Mouse (Mus musculus) liver, embryonic 14.5 days (tissue): ENCODE data around the gene Reln. TPM values are rescaled to one million over a fixed set of nuclear protein-coding genes. Genes with fewer than 3 reads are reported as not detected.

Experiments used
- ATAC-seq: fragments of 200-750 bp; cut with Nextera tagmentation; 2 replicates; pipeline ENCODE4 v1.8.0; 2017; ENCODE audit warnings: moderate number of reproducible peaks, mild to moderate bottlenecking, moderate library complexity; ENCODE audit not compliant: insufficient read depth
- DNase-seq, 3 experiments: peaks; one replicate each; pipeline ENCODE4 v3.0.0-alpha.2; 2012 to 2013; ENCODE audit warnings: low read depth in 3 of 3, low spot score in 3 of 3
- H3K27ac ChIP-seq: fragments of 300-500 bp; sonication (generic); 2 replicates; pipeline ENCODE4 v1.5.1; 2014; ENCODE audit warnings: moderate library complexity, mild to moderate bottlenecking, control low read depth, inconsistent platforms
- H3K27me3 ChIP-seq: fragments of 300-500 bp; sonication (generic); 2 replicates; pipeline ENCODE4 v1.6.1; 2014; ENCODE audit warnings: mild to moderate bottlenecking, low read length, moderate library complexity; ENCODE audit not compliant: control insufficient read depth, insufficient read depth
- H3K36me3 ChIP-seq: fragments of 300-500 bp; sonication (generic); replicated peaks from 2 replicates; pipeline ENCODE4 v1.6.1; 2014; ENCODE audit warnings: low read depth; ENCODE audit not compliant: control insufficient read depth, insufficient read depth
- H3K4me1 ChIP-seq, 2 experiments: fragments of 200-500 bp in 1 of 2; fragments of 300-500 bp in 1 of 2; sonication (generic) in 1 of 2; replicated peaks; 2 replicates each; pipeline ENCODE4 v1.6.1; 2012 to 2014; ENCODE audit warnings: antibody characterized with exemption in 1 of 2, inconsistent platforms in 1 of 2, low read length in 1 of 2; ENCODE audit not compliant: control insufficient read depth in 2 of 2, insufficient read depth in 2 of 2
- H3K4me2 ChIP-seq: fragments of 300-500 bp; sonication (generic); 2 replicates; pipeline ENCODE4 v1.6.1; 2014; ENCODE audit warnings: low read depth, mild to moderate bottlenecking, control low read depth, moderate library complexity
- H3K4me3 ChIP-seq, 2 experiments: fragments of 200-500 bp in 1 of 2; fragments of 300-500 bp in 1 of 2; sonication (generic) in 1 of 2; 2 replicates each; pipeline ENCODE4 v1.5.1; 2012 to 2014; ENCODE audit warnings: low read depth in 2 of 2, low read length in 2 of 2, mild to moderate bottlenecking in 2 of 2, control low read depth in 1 of 2, inconsistent platforms in 1 of 2, moderate library complexity in 1 of 2; ENCODE audit not compliant: insufficient read depth in 1 of 2
- H3K9ac ChIP-seq: fragments of 300-500 bp; sonication (generic); replicated peaks from 2 replicates; pipeline ENCODE4 v1.6.1; 2014; ENCODE audit warnings: mild to moderate bottlenecking, control low read depth, moderate library complexity
- H3K9me3 ChIP-seq: fragments of 300-500 bp; sonication (generic); 2 replicates; pipeline ENCODE4 v1.6.1; 2016; ENCODE audit warnings: low read length, mixed read lengths; ENCODE audit not compliant: control insufficient read depth
- CTCF ChIP-seq: IDR thresholded peaks from 2 replicates; pipeline ENCODE4 v1.5.1; 2016; ENCODE audit warnings: antibody characterized with exemption, low read depth, control low read depth
- EP300 ChIP-seq: IDR thresholded peaks from 2 replicates; pipeline ENCODE4 v1.6.1; 2016; ENCODE audit warnings: antibody characterized with exemption, low read depth
- WGBS: fragments of 180-500 bp; shearing (Covaris S2); extraction: QIAGEN DNeasy Blood & Tissue Kit; methylation state at CpG from one replicate; pipeline ENCODE4 v1.1.7; 2014; ENCODE audit not compliant: insufficient replicate concordance; 5-methylcytosine and 5-hydroxymethylcytosine counted together
- polyA plus RNA-seq, 2 experiments: library from polyadenylated mRNA; depleted of rRNA in 1 of 2; stranded (reverse) in 1 of 2; unstranded in 1 of 2; fragments of >200 nt; fragmentation: Nextera tagmentation in 1 of 2; extraction: Ambion mirVana in 1 of 2; gene quantifications; 2 replicates each; pipeline versions ENCODE4 v1.2.1 to v1.2.3; 2012 to 2014

Gene Reln
- polyA plus RNA-seq, 2 experiments = 25.7 to 38.7 TPM

DNA sequence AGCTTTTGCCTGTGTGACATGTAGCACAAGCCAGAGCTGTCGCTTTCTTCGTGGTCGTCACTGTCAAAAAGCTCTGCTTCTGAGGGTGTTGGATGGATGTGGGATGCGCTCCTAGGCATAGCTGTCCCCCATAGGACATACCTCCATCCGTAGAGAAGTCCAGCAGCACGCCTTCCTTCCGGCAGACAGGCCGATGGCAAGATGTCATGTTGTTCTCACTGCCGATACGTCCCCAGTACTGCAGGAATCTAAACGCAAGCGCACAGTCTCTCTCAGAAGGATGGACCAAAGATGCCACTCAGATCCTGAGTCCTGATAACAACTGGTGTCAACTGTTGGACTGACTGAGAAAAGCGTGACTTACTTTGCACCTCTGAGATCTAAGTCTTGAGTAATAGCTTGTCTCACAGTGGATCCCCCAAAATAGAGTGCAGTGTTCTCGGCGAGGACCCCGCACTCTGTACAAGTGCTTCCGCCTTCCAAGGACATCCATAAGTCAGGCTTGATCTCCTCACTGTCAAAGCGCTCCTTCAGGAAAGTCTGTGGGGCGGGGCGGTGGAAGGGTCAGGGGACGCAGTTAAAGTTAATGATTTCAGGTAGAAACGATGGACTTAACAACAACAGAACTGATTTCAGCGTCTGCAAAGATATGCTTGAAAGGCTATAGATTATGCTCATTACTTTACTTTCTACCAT is 431.5 kb downstream of the Reln start:
- Histone ChIP-seq H3K27me3 (no peaks in the 10 kb centered on the region), H3K4me2 (no peak overlapping the region), H3K9ac (no peak overlapping the region), H3K27ac (no peak overlapping the region), H3K36me3 (no peaks in the 10 kb centered on the region), H3K4me3 (no peak overlapping the region), H3K4me1 (no peaks in the 10 kb centered on the region), H3K9me3 (no peaks in the 10 kb centered on the region)
- no peak for TF ChIP-seq EP300
- TF ChIP-seq CTCF = no peak
- DNase-seq (no peak), ATAC-seq (no peak)
- 74% methylated on average over 23 of the region's 23 CpGs for WGBS

DNA sequence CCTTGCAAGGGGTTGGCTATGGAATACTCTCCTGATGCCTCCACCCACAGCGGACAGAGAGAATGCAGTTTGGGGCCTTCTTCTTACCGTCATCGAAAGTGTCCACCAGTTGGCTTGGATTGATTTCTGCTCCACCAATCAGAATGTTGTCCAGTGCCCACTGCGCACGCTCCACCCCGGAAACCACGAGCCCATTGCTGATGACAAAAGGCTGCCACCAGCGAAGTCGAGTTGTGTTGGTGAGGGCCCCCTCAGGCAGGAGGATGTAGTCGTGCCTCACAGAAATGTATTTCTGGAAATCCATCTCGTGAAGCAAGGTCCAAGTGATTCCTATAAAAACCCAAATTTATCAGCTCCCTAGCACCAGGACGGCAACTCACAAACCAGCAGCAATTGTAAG is 433.8 kb downstream of the Reln start:
- WGBS = 77% methylated on average over 12 of the region's 12 CpGs

DNA sequence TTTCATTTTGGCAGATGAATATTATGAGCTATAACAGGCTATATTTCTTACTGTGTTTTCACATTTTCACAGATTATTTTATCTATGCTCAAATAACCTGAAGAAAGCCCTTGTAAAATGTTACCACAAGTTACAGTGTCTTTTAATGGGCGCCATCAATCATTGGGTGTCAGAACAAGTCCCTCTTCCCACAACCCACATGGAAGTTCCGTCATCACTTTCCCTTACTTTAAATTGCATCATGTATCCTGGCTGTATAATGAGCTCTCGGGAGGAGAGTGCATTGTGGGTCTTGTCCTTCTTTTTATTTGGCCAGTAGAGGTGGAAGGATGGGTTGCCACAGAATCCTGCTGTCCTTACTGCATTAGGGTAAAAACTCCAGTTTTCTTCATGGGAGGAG is 434.8 kb downstream of the Reln start:
- 60% methylated on average over 3 of the region's 3 CpGs for WGBS
- H3K36me3 ChIP-seq = no peaks in the 10 kb centered on the region
- no peak for DNase-seq

More for the DNA sequence above, 433.8 kb downstream of the Reln start:
- H3K9ac ChIP-seq = no peak overlapping the region
- no peaks in the 10 kb centered on the region for H3K4me1 ChIP-seq
- ATAC-seq = no peak
- H3K4me2 ChIP-seq = no peak overlapping the region
- H3K27ac ChIP-seq = no peak overlapping the region
- TF ChIP-seq EP300 (no peak), CTCF (no peak)
- no peak overlapping the region for H3K4me3 ChIP-seq
- no peak for DNase-seq
- no peaks in the 10 kb centered on the region for H3K36me3 ChIP-seq
- no peaks in the 10 kb centered on the region for H3K27me3 ChIP-seq
- no peaks in the 10 kb centered on the region for H3K9me3 ChIP-seq

DNA sequence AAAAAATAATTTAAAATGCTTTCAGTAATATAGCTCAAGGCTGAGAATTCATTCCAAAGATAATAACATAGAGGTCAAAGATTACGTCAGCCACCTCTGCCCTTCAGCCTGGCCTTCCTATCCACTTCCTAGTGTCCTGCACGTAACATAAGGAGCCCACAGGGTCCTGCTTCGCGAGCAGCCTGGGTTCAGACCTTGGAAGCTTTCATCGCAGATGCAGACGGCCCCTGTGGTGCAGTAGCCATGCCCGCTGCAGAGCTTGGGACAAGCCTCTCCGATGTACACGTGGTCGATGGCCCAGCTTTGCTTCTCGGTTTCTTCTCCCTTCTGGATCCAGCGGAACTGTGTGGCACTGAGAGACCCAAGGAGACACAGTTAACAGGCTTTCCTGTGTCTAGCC is 443.1 kb downstream of the Reln start:
- Histone ChIP-seq H3K4me1 (no peaks in the 10 kb centered on the region), H3K9me3 (no peaks in the 10 kb centered on the region), H3K27me3 (no peaks in the 10 kb centered on the region), H3K27ac (no peak overlapping the region), H3K9ac (no peak overlapping the region), H3K36me3 (no peaks in the 10 kb centered on the region), H3K4me2 (no peak overlapping the region), H3K4me3 (no peak overlapping the region)
- DNase-seq = no peak
- ATAC-seq = no peak
- TF ChIP-seq EP300 = no peak
- no peak for TF ChIP-seq CTCF
- 62% methylated on average over 12 of the region's 12 CpGs for WGBS

More for the DNA sequence above, 434.8 kb downstream of the Reln start:
- H3K4me2 ChIP-seq = no peak overlapping the region
- no peaks in the 10 kb centered on the region for H3K27me3 ChIP-seq
- no peak overlapping the region for H3K27ac ChIP-seq
- no peak overlapping the region for H3K4me3 ChIP-seq
- H3K4me1 ChIP-seq = no peaks in the 10 kb centered on the region
- no peaks in the 10 kb centered on the region for H3K9me3 ChIP-seq
- no peak for TF ChIP-seq EP300
- H3K9ac ChIP-seq = no peak overlapping the region
- no peak for ATAC-seq

DNA sequence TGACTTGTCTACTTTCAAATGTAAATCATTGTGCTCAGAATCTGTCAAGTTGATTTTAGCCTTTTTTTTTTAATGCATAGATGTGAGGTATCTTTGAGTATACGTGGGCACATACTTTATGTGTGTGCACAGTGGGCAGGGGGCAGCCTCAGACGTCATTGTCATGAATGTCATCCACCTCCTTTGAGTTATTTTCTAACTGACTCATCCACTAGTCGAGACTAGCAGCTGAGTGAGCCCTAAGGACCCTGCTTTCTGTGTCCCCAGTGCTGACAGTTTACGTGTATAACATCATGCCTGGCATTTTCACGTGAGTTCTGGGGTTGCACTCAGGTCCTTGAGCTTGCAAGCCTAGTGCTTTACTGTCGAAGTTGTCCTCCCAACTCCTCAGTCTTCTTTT is 443.6 kb downstream of the Reln start:
- H3K9ac ChIP-seq = no peak overlapping the region
- WGBS = 44% methylated on average over 6 of the region's 6 CpGs

More for the DNA sequence above, 443.6 kb downstream of the Reln start:
- no peaks in the 10 kb centered on the region for H3K9me3 ChIP-seq
- no peak overlapping the region for H3K27ac ChIP-seq
- no peak overlapping the region for H3K4me3 ChIP-seq
- no peaks in the 10 kb centered on the region for H3K27me3 ChIP-seq
- TF ChIP-seq EP300 (no peak), CTCF (no peak)
- no peaks in the 10 kb centered on the region for H3K36me3 ChIP-seq
- no peak overlapping the region for H3K4me2 ChIP-seq
- no peak for ATAC-seq
- H3K4me1 ChIP-seq = no peaks in the 10 kb centered on the region
- DNase-seq = no peak
